Mouse (Mus musculus) R1 (cell line): ENCODE data around the gene Kdf1.

ENCODE experiments used
- DNase-seq: peaks from one replicate; pipeline ENCODE4 v3.0.0-alpha.2; 2018; ENCODE audit warnings: low read depth, low spot score

Kdf1 gene

GRCm38 (mm10) chr4:133553448-133554330 is 34.9 kb downstream of the Kdf1 start:
- DNase-seq = no peak

GRCm38 (mm10) chr4:133557041-133557717 is 38.4 kb downstream of the Kdf1 start:
- DNase-seq = no peak

DNA sequence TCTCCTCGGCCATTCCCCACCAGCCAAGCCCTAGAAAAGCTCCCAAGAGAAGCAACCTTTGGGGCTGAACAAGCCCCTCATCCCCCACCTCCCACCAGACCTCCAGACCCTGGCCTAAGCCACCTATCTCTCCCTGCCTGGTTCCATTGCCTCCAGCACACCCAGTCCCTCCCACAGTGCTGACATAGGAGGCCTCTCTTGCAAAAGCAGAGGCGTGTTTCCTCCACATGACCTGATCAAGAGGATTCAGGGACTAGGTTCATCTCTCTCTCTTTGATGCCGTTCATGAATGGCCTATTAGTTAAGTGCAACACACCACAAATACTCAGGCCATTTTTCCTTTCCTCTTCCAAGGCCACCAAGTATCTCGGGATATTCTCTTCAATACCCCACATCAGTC is 41.1 kb downstream of the Kdf1 start:
- DNase-seq = no peak

- DNase-seq = no peak
Measured at GRCm38 (mm10) chr4:133561622-133562021, 42.9 kb downstream of the Kdf1 start.

DNA sequence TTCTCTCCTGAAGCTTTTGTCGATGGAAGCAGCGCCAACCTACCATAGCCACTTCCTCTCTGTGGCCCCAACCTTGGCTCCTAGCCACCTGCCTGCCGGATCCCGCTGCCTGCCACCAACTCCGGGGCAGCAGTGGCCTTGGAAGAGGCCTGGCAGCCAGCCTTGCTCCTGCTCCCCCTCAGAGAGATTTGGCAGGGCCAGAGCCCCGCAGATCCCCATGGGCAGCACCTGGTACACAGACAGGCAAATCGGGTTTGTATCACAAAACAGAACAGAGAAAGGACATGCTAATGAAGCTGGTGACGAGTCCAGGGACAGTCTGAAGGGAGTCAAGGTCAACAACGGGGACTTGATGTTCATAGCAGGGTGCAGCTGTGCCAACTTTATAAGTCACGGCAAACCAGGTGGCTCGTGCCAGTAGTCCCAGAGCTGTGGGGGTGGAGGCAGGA is 44.4 kb downstream of the Kdf1 start:
- DNase-seq = peak; percentile 24

DNA sequence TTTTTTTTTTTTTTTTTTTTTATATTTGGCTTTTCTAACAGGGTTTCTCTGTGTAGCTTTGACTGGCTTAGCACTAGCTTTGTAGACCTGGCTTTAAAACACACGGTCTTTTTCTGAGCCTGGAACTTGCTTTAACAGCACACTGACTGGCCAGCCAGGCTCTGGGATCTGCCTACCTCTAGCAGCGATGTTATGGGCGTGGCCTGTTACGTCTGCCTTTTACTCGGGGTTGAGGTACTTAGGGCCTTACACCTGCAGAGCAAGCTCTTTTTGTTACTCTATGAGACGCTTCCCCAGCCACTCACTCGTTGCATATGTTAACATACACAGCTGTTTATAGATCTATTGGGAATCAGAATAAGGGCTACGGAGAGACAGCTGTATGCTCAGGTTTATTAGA is 48.5 kb downstream of the Kdf1 start:
- DNase-seq = peak; percentile 83

- no peak for DNase-seq
Measured at GRCm38 (mm10) chr4:133569291-133570065, 50.7 kb downstream of the Kdf1 start.

DNA sequence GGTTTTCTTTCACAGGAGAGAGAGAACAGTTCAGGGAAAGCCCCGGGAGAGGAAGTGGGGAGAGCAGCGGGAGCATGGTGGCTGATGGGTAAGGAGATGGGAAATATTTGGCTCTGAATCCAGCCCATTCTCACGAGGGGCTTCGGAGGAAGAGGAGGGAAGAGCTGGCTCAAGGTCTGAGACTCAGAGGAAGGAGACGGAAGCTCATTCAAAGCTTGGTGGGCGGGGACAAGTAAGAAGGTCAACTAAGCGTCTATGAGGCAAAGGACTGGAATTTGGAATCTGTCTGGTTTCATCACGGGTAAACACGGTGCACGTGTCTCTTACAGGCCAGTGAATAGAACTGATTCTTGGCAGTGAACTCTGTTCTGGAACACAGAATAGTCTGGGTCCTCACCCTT is 51.3 kb downstream of the Kdf1 start:
- DNase-seq = peak; percentile 89

DNA sequence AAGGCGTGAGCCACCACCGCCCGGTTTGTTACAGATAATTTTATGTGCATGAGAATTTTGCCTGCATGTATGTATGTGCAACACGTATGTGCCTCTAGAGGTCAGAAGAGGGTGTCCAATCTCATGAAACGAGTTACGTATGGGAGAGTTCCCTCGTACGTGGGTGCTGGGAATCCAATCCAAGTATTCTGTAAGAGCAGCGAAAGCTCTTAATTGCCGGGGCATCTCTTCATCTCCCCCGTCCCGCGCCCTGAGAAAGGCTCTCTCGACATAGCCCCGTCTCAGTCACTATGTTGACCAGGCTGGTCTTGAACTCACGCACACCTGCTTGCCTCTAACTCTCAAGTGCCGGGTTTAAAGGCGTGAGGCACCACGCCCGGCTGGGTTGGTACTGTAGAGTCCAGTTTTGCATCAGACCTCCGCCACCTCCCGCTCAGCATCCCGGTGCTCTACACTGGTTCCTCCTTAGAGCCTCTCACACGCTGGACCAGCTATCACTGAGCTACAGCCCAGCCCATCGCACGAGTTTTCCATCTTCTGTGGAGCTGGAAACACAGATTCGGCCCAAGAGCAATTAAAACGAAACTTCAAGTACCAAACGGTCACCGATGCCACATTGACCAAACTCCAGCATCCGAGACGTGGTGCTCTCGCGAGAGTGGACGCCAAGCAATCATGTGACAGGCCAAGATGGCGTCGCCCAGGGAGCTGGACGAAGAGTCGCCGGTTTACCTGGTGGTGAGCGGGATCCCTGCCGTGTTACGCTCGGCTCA is 55.5 kb downstream of the Kdf1 start, which contains the start of gene Gpatch3:
TSS of gene Gpatch3 (plus strand) at position 676 of the 773 bp plus-strand sequence.
- peak; percentile 95 for DNase-seq

DNA sequence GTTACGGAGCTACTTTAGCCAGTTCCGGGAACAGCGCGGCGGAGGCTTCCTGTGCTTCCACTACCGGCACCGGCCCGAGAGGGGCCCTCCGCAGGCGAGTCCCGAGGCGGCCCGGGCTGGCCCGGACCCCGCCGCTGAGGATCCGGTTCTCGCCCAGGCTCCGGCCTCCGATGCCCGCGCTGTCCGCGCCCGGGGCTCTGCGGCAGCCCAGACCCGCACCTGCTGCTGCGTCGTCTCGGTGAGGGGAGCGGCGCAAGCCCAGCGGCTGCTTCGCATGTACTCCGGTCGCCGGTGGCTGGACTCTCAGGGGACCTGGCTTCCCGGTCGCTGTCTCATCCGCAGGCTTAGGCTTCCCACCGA is 56.1 kb downstream of the Kdf1 start:
- DNase-seq = no peak

DNA sequence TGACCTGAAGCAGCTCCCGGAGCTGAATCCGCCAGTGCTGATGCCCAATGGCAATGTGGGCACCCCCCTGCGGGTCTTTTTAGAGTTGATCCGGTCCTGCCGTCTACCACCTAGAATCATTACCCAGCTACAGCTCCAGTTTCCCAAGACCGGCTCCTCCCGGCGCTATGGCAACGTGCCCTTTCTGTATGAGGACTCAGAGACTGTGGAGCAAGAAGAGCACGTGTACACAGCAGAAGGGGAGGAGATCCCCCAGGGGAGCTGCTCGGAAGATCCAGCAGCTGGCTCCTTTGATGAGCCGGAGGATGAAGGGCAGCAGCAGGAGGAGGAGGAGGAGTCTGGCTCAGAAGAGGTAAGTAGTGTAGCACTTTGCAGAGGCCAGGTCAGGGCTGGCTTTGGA is 59.2 kb downstream of the Kdf1 start:
- peak; percentile 90 for DNase-seq
